Mouse (Mus musculus): Measurements from ENCODE around the gene Tfap2e.
A peak's percentile ranks its signal among the peaks of the same experiment; 100 is the strongest.

The Tfap2e gene

DNA sequence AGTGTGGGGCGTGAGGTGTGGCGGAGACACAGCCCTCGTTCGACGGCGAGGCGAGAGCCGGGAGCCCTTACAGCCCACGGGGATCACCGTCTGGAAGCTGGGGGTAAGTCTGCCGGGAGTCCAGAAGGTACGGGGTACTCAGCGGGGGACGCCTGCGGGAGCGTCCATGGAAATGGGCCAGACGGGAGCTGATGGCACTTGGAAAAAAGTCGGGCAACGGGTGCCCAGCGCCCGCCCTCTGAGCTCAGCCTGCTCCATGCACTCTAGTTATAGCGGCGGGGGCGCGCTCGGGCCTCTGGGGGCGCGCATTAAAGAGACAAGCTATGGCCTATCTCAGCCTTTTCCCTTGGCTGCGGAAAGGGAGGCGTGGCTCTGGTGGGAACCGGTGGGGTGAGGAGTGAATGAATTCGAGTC is at the start of gene Tfap2e:
Tfap2e (minus strand) TSS at position 240 of the 414 bp plus-strand sequence.
- DNase-seq (ENCODE audit: low spot score in 2 of 2): no peak

DNA sequence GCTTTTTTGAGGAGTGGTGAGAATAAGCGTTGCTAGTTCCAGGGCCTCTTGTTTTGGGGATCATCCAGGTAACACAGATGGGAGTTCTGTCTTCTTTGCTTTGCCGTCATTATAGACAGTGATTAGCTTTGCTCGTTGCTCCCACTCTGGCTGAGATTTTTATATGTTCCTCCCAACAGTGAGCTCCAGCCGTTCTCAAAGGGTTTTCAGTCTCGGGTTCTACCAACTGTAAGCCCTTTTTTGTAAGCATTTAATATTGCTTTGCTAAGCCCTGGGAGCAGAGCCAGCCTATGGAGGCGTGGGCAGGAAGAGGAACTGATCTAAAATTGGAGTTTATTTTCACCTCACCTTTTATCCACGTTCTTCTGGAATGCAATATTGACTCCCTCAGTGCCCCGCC is 47.0 kb upstream of the Tfap2e start:
- no peak for DNase-seq (ENCODE audit: low spot score in 2 of 2)

DNA sequence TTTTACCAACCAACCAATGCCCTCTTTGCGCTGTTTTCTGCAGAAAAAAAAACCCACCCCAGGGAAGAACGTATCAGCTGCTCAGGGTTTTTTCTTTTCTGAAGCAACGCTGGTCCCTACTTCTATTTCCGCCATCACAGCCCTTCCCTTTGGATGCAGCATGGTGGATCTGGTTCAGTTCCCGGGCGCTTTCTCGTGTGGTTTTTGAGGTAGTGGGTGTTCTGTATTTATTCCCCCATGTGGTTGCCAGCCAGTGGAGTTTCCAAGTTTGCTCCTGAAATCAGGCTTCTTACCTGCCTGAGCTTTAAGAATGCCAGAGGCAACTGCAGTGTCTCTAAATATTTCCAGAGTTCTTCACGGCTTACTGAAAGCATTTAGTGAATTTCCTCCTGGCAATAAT is 46.5 kb upstream of the Tfap2e start:
- no peak for DNase-seq (ENCODE audit: low spot score in 2 of 2)

DNA sequence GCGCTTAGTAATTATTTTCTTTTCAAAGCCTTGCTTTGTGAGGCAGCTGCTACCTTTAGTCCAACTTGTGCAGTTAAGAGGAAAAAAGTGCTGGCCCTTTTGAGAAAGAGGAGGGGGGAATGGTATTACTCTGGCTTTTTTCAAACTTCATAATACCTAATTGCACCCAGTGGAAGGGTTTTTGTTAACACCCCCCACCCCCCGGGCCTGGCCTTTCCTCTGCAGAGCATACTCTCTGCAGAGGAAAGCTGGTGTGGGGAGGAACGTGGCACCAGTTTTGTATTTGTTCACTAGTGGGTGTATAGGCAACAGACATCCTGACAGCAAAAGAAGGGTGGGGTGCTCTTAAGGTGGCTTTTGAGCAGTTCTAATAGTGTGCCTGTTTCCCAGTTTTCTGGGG is 45.8 kb upstream of the Tfap2e start:
- DNase-seq (ENCODE audit: low spot score in 2 of 2): no peak

DNA sequence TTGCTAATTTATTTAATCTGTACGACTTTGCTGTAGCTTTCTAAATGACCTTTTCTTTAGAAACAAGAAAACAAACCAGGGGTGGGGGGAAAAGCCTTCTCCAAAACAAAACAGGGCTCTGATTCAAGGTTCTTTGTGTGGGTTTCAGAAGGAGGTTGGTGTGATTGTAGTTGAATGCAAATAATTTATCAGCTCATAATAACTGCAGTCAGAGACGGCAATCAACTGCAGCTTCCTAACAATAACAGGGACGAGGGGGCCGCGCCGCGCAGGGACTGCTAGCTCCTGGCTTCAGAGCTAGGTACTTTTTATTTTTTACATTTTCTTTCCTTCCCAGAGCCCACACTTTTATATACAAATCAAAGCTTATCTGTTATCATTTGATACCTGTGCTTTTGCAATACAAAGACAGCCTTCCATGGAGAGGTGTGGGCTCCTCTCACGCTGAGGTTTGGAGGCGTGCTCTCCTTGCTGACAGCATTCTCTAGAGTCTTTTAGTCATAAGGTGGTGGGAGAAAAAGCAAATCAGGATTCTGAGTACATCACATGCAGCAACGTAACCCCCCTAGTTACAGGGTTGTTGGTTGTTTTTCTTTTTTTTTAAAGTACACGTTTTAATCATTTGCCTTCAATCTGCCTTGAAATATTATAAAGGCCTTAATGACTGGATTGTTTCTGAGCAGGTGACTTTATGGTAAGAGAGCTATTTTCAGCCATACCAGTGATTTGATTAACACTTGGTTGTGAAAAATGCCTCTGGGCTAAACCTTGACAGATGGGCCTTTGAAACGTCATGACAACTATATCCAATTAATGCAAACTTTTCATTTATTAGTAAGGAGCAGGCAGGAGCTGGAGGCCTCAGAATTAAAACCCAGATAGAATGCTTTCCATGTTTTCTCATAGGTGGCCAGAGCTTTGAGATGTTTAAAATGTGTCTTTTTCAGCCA is 44.1 kb upstream of the Tfap2e start:
- DNase-seq (ENCODE audit: low spot score in 2 of 2): no peak

DNA sequence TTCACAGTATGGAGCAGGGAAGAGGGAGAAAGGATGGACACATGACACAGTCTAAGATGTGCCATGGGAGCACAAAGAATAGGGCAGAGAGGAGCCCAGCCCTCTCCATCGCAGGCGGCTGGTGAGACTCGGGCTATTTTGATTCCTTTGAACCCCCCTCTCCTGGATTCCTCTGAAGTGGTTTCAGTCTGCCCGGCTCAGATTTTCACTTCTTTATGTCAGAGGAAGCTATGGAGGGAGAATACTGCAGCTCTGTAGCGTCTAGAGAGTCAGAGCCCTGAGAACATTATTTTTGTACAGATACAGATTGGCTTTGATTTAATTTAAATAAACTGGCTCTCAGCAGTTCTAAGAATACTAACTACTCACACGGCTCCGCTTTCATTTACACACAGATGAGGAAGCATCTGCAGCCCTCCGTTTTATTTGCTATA is 43.1 kb upstream of the Tfap2e start:
- DNase-seq (ENCODE audit: low spot score in 2 of 2): no peak

DNA sequence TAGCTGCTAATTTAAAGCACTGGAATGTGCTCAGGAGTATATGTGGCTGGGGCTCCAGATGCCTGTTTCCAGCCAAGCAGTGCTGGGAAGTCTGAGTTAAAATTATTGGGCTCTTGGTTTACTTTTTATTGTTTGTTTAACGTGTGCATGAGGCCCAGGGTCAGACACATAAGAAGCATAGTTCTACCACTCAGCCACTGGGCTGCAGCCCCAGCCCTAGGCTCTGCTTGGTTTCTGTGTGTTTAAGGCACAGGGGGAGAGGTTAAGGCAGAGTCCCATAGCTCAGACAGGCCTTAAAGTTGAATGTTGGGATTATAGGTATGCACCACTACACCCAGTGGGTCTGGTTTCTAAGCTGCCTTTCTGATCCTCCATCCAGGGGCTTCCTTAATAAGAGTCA is 39.1 kb upstream of the Tfap2e start:
- DNase-seq (ENCODE audit: low spot score in 2 of 2): no peak

DNA sequence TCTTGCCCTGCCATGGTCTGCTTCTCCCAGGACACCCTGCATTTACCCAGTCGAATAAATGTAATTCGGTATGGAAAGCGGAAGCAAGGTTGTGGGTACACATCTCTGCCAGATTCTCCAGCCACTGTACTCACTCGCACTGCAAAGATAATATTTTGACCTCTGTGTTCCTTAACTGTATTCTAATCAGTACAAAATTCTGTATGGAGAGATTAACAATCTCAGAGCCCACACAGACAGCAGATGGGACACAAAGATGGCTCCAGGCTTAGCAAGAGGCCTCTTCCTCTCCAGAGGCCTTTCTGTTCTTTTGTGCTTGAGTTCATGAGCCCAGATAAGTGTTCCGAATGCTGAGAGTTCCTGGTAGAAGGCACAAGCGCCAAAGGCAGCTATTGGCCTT is 37.8 kb upstream of the Tfap2e start:
- no peak for DNase-seq (ENCODE audit: low spot score in 2 of 2)

DNA sequence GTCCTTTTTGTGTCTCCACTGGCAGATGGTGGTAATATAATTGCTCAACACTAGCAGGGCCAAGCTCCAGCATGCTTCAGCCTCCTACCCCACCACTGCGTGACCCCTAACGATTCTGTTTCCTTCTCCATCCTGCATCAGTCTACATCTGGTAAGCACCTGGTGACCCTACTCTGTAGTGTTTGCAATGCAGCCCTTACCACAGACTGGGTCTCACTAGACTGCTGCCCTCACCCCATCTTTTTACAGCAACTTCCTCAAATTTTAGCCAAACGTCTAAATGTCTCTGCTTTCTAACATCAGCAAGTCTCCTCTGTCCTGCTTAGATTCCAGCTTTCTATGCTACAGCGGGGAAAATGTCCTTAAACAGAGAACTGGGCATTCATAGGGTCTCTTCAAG is 34.8 kb upstream of the Tfap2e start:
- DNase-seq (ENCODE audit: low spot score in 2 of 2): no peak

DNA sequence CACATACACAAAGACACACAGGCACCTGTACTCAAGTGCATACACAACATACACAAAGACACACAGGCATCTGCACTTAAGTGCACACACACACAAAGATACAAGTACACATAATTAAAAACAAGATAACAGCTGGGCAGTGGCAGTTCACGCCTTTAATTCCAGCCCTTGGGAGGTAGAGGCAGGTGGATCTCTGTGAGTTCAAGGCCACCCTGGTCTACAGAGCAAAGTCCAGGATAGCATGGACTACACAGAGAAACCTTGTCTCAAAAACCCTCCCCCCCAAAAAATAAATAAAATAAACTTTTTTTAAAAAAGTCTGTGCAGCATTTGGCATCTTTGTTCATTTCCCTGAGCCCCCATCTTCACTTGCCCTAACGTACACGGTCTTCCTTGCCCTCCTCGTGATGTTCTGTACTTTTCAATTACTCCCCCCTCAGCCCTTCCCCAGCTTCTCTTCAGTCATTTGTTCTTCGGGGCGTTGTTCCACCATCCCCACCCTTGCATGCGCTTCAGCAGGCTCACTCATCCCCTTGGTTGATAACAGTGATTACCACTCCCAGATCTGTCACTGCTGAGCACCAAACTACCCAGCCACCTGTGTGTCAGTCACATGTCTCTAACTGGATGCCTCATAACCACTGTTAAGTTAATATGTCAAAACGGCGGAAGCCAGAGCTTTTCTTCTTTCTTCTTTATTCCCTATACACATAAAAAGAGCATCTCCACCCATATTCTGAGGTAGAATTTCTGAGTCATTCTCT is 33.9 kb upstream of the Tfap2e start:
- DNase-seq (ENCODE audit: low spot score in 2 of 2): no peak

DNA sequence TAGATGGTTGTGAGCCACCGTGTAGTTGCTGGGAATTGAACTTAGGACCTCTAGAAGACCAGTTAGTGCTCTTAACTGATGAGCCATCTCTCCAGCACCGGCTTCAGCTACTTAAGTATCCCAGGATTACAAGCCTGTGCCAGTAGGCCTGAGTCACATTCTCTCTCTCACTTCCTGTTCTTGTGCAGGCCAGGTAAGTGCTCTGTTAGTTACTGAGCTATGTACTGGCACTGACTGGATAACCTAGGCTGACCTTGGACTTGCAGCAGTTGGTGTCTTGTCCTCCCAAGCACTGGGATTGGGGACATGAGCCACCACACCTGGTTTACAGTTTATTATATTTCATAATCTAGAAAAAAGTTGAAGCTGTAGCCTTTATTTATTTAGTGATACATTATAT is 27.4 kb upstream of the Tfap2e start:
- no peak for DNase-seq (ENCODE audit: low spot score in 2 of 2)

DNA sequence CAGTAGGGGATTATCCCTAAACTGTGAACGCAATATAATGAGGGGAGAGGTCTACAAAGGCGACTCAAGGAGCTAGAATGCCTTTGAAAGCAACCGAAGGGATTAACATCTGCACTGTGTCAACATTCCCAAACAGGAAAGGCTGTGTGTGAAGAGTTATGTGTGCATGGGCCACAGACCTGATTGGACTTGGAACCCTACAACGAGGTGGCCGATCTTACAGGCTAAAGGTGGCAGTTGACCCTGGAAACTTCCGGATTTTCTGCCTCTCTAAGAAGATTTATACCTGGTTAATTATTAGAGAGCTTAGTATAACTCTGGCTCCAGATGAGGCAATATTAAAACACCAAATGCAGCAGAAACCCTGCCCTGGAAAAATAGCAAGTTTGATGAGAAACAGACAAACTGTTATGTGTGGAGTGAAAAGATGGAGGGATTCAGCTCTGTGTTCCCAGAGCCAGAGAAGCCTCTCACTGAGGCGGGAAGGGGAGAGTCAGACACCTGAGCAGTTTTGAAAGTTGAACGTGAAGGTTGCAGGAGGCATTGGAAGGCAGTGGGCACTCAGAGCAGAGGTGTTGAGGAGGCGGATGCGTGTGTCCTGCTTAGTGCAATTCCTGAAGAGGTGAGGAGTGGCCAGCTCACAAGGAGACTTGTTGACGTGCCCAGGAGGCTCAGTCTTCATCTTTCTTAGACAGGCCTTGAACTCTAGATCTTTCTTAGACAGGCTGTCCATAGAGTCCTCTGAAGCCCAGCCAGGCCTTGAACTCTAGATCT is 26.7 kb upstream of the Tfap2e start:
- DNase-seq (ENCODE audit: low spot score in 2 of 2): no peak

DNA sequence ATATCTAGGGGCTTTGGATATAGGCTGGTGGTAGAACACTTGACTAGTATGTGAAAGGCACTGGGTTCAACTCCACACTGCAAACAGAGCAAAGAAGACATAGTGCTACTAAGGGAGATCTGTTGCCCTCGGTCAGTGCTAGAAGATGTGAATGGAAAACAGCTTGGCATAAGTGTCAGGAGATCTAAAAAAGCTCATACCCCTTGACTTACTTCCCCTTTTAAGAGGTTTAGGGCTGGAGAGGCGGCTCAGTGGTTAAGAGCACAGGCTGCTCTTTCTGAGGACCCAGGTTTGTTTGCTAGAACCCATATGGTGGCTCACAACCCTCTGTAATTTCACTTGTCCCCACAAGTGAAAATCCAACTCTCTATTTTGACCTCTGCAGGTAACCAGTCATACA is 23.4 kb upstream of the Tfap2e start:
- no peak for DNase-seq (ENCODE audit: low spot score in 2 of 2)

DNA sequence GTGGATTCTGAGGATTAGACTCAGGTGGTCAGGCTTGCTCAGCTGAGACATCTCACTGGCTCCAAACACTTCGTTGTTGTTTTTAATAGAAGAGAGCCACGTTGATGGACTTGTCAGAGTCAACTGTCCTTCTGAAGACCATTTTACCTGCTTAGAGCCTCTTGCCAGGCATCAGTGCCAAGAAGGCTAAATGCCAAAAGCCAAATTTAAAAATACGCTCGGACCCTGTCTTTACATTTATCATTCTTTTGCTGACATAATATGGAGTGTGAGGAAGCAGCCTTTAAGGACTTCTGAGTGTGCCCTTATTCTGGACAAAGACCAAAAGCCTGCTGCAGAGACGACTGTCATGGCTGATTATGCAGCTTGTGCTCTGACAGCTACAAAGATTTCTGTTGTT is 22.3 kb upstream of the Tfap2e start:
- no peak for DNase-seq (ENCODE audit: low spot score in 2 of 2)

DNA sequence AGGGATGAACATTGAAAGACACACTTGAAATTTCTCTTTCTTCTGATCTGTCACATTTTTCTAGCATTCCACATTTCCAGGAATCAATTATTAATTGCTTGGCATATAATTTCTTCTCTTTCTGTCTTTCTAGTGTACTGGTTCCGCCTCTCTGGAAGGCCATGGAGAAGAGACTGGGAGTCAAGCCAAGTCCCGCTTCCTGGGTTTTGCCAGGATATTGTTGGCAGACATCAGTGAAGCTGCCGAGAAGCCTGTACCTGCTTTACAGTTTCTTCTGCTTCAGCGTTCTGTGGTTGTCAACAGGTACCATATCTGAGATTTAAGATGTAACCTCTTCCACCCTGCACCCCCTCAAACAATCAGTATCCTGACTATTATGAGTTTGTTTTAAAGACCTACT is 20.7 kb upstream of the Tfap2e start:
- DNase-seq (ENCODE audit: low spot score in 2 of 2): no peak

DNA sequence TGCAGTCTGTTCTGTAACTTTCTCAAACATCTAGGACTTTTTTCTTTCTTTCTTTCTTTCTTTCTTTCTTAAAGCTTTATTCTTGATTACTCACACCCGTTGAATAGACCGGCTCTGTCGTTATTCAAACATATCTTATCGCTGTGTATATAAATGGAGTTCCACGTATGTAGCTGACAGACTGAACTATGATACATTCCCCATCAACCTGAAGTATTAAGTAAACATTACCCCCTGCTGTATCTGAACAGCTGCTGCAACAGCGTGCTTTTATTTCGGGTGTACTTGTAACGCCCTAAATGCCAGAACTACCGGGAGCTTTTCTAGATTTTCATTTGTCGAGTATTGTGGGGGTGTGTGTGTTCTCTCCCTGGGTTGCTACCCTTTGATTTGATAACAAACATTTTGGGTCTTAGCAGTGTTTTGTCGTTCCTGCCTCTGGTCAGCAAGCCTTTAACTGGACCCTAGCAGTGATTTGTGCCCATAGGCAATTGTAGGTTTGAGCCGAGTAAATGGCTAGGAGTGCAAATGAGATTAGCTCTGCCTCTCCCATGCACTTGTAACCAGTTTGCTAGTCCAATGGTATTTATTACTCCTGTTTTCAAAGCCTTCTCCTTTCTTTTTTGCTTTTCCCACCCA is 18.8 kb upstream of the Tfap2e start:
- no peak for DNase-seq (ENCODE audit: low spot score in 2 of 2)

DNA sequence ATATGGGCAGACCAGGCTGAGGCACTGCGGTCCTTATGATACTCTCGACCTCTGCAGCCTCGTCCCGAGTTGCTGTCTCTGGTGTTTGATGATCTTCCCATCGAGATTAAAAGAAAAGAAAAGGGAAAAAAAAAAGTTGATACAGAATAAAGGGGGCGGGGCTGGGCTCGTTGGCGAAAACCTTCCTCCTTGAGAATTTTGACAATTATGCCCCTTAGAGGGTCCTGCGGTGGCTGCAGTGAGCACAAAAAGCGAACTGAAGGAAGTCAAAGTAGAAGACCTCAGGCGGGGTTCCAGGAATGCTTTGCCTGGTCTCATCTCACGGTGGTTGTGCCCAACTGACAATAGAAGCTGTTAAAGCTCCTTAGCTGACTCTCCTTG is 18.2 kb upstream of the Tfap2e start:
- no peak for DNase-seq (ENCODE audit: low spot score in 2 of 2)

DNA sequence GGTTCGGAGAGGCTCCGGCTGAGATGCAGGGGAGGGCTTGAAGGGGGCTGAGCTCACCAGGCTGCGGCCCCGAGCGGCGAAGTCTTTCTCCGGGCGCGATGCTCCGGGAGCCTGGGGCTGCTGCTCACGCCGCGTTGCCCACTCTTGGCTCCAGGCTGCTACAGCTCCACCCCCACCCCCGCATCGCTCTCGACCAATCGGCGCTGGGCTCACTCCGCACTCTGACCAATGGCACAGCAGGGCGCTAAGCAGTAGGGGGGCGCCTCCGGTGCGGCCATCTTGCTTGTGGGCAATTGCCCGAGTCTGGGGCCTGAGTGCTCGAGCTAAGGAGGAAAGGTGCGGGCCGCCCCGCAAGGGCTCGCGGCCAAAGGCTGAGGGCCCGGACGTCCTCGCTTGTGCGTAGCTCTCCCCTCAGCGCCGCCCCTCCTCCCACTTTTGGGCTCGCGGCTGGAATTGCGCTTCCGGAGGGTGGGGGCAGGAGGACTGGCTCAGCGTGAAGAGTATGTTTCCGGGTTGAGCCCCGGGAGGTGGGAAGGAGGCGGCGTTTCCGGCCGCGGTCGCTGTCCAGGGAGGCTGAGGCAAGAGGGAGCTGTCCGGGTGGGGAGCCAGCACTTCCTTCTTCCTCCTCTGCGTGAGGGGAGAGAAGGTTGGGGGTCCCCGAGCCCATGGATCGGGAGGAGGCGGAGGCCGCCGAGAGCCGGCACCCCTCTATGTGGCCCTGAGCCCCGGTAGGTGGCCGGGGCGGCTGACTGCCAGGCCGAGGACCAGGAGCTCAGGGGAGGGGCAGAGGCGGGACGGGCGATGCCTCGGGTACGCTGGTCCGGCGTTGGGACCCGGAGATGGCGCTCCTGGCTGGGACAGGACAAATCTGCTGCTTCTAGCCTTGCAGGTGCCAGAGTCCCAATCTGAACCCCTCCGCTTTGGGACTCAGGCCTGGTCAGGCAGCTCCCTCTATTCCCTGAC is 17.5 kb upstream of the Tfap2e start, which contains the start of the genes Ncdn and AU040320:
Ncdn (minus strand) TSS at position 171 of the 963 bp plus-strand sequence.
AU040320 (plus strand) TSS at position 277 of the 963 bp plus-strand sequence.
- peak; percentile 96 to 97 for DNase-seq (ENCODE audit: low spot score in 2 of 2)

DNA sequence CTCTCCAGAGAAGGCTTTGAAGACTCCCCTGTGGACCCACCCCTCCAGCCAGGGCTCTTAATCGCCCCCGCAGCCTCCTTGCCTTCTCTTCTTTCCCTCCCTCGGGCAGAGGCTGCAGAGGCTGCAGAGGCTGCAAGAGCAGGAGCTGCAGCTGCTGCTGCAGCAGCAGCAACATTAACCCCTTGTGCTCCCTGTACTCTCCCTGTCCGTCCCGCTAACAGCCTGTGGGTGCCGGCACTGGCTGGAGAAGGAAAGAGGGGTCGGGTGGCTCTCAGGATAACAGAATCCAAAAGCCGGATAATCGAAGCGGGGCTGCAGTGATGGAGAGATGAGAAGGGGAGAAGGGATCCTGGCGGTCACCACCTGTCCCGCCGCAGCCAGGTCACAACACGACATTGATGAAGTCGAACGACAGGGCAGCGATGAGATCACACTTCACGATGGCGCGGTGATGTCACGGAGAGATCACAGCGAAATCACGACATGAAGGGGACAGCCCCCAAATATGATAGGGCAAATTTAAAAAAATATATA is 16.6 kb upstream of the Tfap2e start:
- DNase-seq (ENCODE audit: low spot score in 2 of 2): no peak

DNA sequence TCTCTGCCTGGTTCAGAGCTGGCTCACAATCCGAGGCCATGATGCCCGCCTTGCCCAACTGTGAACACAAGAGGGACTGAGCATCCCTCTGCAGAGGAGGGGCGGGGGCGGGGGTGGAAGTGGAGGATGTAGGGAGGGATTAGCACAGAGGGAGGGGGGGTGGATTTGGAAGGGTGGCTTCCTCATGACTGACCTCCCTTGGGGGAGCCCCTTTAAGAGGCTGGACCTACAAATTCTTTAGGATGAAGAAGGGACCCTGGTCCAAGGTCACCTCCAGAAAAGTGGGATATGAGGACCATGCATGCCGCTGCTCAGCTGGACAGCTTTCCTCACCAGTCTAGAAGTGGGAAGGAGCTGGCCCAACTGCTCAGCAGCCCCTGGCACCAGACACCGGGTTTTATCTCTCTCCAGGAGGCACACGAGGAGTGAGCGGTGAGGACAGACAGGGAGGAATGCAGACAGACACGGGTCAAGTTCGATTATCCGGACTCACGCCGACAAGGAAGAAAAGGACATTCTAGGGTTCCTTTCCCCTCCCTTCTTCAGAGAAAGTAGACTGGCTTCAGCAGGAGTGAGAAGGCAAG is 16.1 kb upstream of the Tfap2e start:
- DNase-seq (ENCODE audit: low spot score in 2 of 2): no peak

All from urinary bladder, postnatal 4 days (tissue).